Mouse (Mus musculus) CD4-positive, CD25-positive, alpha-beta regulatory T cell, adult 4 months (primary cell): Measurements from ENCODE around the gene Dusp16. TPM values are rescaled to one million over a fixed set of nuclear protein-coding genes. Genes with fewer than 3 reads are reported as not detected.

ENCODE experiments used
- ATAC-seq: one replicate; pipeline ENCODE4 v1.8.0; 2017
- polyA plus RNA-seq, 2 experiments: library from polyadenylated mRNA; unstranded; fragments of 100-300 nt; shearing (Covaris generic); gene quantifications; one replicate each; pipeline ENCODE4 v1.2.1; 2017

The Dusp16 gene
- polyA plus RNA-seq, 2 experiments from 2014 or later, result 2.8 to 3.9 TPM

- no peak for ATAC-seq
Observed at GRCm38 (mm10) chr6:134733800-134734221, 58.6 kb downstream of the Dusp16 start.

- no peak for ATAC-seq
Observed at GRCm38 (mm10) chr6:134732813-134733212, 59.6 kb downstream of the Dusp16 start.

DNA sequence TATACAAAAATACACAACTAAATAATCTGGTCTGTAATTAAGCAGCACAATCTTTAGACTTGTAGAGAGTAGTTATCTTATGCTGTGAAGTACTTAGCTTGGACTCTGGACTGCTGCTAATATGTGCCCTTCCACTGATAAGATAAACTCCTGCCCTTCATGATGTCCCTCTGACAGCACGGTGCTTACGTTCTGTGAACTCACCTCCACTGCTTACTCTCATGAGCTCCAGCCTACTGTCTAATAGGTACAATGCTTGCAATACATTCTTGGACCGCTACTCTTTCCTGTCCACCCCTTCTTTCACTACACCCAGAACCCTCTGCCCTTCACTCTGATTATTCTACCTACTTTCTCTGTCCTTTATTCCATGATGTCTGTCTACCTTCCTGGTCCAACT lies 61.4 kb downstream of the Dusp16 start:
- ATAC-seq, result no peak

DNA sequence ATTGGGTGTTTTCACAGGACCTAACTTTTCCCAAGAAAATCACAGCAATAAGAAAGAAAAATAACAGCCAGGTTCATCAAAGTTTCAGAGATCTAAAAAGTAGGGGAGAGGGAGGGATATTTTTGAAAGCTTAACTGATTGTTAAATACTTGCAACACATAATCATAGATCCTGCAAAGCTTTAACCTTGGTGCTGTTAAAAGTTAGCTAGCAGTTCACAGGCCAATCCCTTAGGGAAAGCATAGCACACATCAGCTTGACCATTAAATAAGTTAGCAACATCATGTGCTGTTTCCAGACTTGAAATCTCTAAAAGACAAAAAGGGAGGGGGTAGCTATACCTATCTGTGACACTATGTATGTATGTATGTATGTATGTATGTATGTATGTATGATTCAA lies 67.0 kb downstream of the Dusp16 start:
- no peak for ATAC-seq

DNA sequence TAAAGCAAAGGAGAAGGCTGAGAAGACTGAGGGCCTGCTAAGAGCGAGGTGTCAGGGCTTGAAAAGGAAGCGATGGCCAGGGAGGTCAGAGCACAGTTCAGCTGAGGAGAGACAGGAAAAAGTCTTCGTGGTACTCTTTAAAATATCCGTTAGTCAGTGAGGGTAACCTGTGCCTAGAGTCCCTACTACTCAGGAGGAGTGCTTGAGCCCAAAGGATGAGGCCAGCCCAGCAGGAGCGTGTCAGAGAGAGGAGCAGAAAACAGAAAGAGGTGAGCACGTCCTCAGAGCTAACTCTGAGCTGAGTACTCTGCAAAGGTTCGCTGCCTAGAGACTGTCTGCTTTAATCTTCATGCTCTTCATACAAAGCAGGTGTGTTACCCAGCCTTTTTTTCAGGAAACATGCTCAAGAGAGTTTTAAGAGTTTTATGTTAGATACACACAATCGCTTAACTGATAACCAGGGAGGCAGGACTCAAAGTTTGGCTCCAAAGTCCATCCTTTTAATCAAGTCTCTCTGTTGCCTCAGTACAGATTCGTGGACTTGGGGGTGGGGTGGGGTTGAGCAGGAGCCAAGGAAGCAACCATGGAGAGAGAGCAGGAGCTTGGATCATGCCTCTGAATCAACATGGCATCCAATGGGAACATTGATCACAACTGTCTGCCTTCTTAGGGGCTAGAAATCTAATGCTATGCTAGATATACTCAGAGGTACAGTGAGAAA lies 68.4 kb downstream of the Dusp16 start:
- no peak for ATAC-seq

DNA sequence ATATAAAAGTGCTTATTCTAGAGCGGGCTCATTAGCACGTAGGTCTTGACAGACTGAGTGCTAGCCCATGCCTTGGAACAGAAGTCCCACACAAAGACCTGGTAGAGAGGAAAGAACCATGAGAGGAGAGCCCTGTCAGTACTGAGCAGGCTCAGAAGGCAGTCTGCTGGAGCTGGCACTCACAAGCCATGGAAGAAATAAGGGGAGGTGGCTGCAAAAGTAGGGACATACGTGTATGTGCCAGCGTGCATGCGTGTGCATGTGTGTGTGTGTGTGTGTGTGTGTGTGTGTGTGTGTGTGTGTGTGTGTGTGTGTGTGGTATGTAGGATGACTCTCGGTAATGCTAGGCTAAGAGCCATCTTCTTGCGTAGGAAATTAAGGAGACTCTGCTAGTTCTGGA lies 69.1 kb downstream of the Dusp16 start:
- no peak for ATAC-seq

- ATAC-seq, result no peak
Observed at GRCm38 (mm10) chr6:134722906-134723305, 69.5 kb downstream of the Dusp16 start.

DNA sequence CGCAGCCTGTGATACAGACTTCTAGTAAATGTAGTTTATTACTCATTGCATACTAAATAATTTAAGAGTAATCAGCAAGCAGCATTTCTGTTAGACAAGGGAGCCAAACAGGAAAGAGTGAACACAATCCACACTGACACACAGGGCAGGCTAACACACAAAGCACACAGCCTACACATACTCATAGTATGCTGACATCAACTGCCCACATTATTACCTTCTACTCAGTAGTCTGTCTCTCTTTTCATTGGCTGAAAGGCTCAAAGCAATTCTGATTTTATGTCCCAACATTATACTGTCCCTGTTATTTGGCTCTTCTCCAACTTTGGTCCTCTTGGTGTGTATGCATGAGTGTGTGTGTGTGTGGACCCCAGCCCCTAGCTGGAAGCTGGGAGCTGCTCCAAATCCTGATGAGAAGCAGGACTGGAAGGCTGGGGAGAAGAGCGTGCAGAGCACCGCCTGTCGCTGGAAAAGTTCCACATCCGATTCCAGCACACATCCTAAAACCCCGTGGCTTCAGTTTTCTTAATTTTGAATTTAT lies 70.6 kb downstream of the Dusp16 start:
- no peak for ATAC-seq

GRCm38 (mm10) chr6:134720150-134720549 lies 72.3 kb downstream of the Dusp16 start:
- ATAC-seq, result no peak

DNA sequence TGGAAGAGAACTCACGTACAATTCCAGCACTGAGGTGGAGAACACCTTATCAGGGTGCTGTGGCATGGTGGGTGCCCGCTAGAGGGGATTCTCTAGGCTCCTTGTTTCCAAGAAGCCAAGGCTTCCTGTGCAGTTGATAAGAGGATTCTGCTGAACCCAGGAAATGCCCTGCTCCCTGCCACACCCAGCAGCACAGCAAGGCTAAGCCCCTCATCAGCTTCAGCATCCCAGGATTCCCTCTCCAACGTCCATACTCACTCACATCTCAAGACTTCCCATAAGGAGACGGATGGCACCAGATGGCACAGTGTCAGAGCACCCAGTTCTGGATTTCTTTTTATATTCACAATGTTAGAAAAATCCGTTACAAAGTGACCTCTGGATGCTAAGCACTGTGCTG lies 73.3 kb downstream of the Dusp16 start:
- ATAC-seq, result no peak

DNA sequence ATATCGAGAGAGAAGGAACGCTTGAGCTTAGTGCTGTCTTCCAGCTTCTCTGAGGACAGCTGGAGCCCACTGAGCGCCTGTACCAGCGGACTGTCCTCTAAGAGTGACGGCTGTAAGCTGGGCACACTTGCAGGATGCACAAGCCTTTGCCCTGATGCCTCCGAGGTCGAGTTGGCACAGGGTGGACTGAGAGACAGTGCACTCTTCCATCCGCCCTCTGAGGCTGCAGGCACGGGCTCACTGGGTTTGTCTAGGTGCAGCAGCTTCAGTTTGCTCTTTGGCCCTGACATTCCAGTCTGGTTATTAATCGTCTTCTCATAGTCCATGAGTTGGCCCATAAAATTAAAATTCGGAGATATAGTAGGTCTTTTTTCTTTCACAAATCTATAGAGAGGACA lies 73.8 kb downstream of the Dusp16 start:
- no peak for ATAC-seq

DNA sequence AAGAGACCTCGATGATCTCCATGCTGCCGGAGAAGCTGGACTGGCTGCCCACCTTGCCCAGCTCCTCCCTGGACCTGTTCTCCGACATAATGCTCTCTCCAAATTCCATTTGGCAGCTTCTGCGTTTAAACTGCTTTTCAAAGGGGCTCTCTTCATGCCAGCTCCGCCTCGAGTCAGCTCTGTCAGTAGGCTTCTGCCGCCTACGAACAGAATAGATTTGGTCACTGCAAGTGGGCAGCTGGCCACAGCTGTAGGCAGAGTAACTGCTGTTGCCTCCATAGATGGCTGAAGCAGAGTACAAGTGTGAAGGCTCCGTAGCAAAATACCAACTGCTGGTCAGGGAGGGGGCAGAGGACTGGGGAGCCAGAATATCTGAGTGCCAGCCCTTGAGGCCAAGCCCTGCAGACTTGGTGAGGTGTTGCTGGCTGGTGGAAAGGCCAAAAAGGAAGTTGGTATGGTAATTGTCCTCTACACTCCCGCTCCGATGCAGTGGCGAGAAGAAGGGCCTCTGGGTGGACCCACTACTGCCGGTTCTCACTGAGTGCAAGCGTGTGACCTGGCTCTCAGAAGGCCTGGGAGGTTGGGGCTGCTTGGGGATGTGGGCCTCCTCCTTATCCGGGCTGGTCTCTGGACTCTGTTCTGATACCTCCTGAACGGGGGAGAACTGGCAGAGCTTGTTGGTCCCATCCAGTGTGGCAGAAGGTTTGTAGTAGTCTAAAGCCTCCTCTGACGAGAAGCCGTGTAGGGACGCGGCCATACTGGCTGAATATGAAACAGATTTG lies 74.3 kb downstream of the Dusp16 start:
- ATAC-seq, result no peak

GRCm38 (mm10) chr6:134716168-134716587 lies 76.2 kb downstream of the Dusp16 start:
- peak; percentile 88 for ATAC-seq

GRCm38 (mm10) chr6:134713897-134714296 lies 78.5 kb downstream of the Dusp16 start:
- ATAC-seq, result no peak

DNA sequence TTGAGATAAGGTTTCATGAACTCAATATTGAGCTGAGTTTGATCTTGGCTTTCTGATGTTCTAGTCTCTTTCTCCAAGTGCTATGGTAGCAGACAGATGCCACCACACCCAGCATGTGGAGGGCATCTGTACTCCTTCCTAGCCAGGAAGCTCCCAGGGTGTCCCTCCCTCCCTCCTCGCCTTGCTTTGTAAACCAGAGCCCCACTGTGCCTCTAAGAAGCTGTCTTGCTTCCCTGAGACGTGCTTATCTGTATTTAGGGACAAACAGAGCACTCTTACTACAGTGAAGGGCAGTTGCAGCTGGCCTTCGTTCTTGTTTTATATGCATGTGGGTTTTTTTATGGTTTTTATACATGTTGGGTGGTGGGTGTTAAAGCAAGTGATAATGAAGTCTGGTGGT lies 79.1 kb downstream of the Dusp16 start:
- no peak for ATAC-seq

DNA sequence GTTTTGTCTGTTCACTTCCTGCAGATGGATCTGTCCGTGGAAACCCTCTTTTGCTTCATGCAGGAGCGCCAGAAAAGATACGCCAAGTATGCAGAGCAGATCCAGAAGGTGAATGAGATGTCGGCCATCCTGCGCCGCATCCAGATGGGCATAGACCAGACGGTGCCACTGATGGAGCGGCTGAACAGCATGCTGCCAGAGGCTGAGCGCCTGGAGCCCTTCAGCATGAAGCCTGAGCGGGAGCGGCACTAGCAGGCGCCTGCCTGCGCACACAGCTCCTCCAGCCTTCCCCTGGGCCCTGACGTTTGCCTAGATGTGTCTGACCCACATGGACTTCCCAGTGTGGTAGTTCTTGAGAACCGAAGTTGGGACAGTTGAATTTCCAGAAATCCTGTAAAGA lies 82.4 kb downstream of the Dusp16 start:
- no peak for ATAC-seq

DNA sequence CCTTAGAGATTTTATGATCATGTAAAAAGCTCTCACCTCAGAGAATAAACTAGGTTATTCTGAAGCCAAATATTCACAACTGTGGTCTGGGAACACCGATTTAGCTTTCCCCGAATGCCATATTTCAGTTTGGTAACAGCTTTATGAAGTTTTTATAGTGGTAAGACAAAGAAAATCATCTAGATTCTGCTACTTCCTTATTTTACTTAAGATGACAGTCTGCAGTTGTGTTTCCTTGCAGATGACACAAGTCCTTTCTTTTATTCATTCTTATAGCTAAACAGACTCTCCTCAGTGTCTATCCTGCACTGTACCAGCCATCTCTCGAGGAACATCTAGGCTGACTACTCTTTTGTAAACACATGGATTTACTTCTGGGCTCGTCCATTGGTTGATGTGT lies 86.0 kb downstream of the Dusp16 start:
- ATAC-seq, result no peak

DNA sequence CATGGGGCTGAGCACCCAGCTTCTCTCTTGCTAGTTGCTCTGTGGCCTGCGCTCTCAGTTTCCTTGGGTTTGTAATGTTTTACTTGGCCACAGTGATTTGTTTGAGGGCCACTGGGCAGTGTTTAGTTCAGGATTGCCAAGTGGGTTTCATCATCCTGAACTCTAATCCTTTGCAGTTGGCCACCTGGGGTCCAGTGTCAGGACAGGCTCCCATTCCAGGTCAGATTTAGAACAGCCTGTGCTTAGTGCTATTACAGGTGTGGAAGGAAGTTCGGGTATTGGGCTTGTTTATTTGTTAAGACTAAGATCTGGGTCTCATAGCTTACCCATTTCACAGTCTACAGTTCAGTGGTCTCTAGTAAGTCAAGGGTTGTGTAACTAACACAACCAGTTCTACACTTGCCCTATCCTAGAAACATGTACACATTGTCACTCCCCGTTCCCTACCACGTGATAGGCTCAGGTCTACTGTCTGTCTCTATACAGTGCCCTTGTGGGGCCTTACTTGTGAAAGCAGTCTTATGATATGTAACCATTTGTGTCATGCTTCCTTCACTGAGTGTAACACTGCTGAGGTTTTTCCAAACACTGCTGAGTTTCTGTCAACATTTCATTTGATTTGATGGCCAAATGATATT lies 89.3 kb downstream of the Dusp16 start:
- ATAC-seq, result no peak

DNA sequence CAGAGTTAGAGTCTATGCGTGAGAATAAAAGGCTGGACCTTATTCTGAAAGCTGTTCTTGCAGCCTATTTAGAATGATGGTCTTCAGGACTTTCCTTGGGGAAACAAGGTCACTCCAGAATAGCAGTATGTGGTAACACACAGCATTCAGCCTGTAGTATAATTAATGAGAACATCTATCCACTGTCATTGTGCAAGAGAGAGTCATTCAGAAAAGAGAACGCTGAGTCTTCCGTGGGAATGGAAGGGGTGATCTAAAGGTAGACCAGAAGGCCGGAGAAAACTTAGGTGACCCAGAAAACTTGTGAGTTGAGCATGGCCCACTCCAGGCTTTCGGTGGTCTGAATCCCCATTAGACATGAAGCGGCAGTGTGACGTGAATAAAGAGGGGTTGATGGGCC lies 90.2 kb downstream of the Dusp16 start:
- no peak for ATAC-seq

DNA sequence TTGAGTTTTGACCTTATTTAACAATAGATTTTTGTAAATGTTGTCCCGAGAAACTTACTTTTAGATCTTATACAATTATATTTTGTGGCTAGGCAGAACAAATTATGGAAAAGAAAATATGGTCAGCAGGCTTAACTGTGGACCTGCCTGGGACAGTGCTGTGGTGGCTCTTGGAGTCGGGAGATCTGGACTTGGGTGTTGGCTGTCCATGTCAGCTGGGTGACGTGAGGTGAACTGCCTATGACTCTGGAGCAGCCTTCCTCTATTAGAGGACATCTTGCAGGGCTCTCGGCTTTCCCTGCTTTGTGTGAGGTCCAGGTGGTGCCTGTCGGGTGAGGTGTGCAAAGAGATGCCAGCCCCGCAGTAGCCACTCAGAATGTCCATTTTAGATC lies 91.2 kb downstream of the Dusp16 start:
- peak; percentile 6 for ATAC-seq

GRCm38 (mm10) chr6:134700451-134701210 lies 91.8 kb downstream of the Dusp16 start:
- ATAC-seq, result peak; percentile 86

GRCm38 (mm10) chr6:134698243-134698642 lies 94.2 kb downstream of the Dusp16 start:
- no peak for ATAC-seq

GRCm38 (mm10) chr6:134696554-134696953 lies 95.9 kb downstream of the Dusp16 start:
- ATAC-seq, result no peak
